In genomic region chr14:26913681-26914268, GRCm38 (mm10) we compare ENCODE assay signal across 14 mouse cellular contexts. TPM values are rescaled to one million over a fixed set of nuclear protein-coding genes. Genes with fewer than 3 reads are reported as not detected.
A peak's percentile ranks its signal among the peaks of the same experiment; 100 is the strongest.
DNase-seq lines count a peak whose midpoint lies in the region; ATAC-seq lines count a peak whose summit lies in the region.
"Had no signal": no experiment of that assay in that cellular context is flagged by ENCODE, and none has a peak within 500 bp of the region (broad histone marks: within the 10 kb centered on the region; RNA-seq: fewer than 3 reads in every experiment).

No protein-coding gene starts in this region.

- no peak overlapping the region for H3K27ac ChIP-seq in neural tube, embryonic 15.5 days (replicated peaks)
- H3K27ac ChIP-seq: limb, embryonic 13.5 days; stomach, embryonic 15.5 days had no signal

- intact Hi-C loops in gastrocnemius, postnatal 14 days (cut with DNase I; ENCODE audit: low total_unique reads), result no loop called here

- no peaks in the 10 kb centered on the region for H3K9me3 ChIP-seq in neural tube, embryonic 15.5 days (replicated peaks)
- H3K9me3 ChIP-seq: limb, embryonic 13.5 days; stomach, embryonic 15.5 days had no signal

- no peaks in the 10 kb centered on the region for H3K4me1 ChIP-seq in neural tube, embryonic 15.5 days
- H3K4me1 ChIP-seq: limb, embryonic 13.5 days; stomach, embryonic 15.5 days had no signal

- H3K9ac ChIP-seq in neural tube, embryonic 15.5 days (replicated peaks), result no peak overlapping the region
- H3K9ac ChIP-seq: limb, embryonic 13.5 days; stomach, embryonic 15.5 days had no signal

- peaks cover 3% of the 10 kb centered on the region; the same call in 1 of the 2 replicates for H3K36me3 ChIP-seq in neural tube, embryonic 15.5 days
- H3K36me3 ChIP-seq: stomach, embryonic 15.5 days had no signal

- H3K4me3 ChIP-seq in neural tube, embryonic 15.5 days (replicated peaks), result no peak overlapping the region
- H3K4me3 ChIP-seq: limb, embryonic 13.5 days; stomach, embryonic 15.5 days had no signal

- DNase-seq in frontal cortex, postnatal 10 days (ENCODE audit: low spot score in 2 of 2), result no peak
- peak; percentile 18 for DNase-seq in neural tube, embryonic 10.5 days (ENCODE audit: extremely low spot score, low spot score)
- peak; percentile 44 for DNase-seq in layer of hippocampus, adult 9-11 months
- peak; percentile 33 to 43 for DNase-seq in right cerebral cortex, postnatal 36 days (ENCODE audit: low spot score in 2 of 2)
- no peak for DNase-seq in heart, adult 18-20 months
- no peak for DNase-seq in gastrocnemius, postnatal 14 days
- DNase-seq: kidney, adult 2 months; lung, adult 18-20 months had no signal

- no peak overlapping the region for H3K4me2 ChIP-seq in neural tube, embryonic 15.5 days
- H3K4me2 ChIP-seq: limb, embryonic 13.5 days; stomach, embryonic 15.5 days had no signal

- H3K27me3 ChIP-seq in neural tube, embryonic 15.5 days (replicated peaks), result no peaks in the 10 kb centered on the region
- H3K27me3 ChIP-seq: limb, embryonic 13.5 days; stomach, embryonic 15.5 days had no signal

- ATAC-seq in frontal cortex, adult (ENCODE audit: low TSS enrichment), result peak; percentile 77
- no peak for ATAC-seq in neural tube, embryonic 15.5 days (ENCODE audit: low FRiP score)

- 65% methylated on average over 9 of the region's 9 CpGs for WGBS in neural tube, embryonic 15.5 days

RNA-seq across cellular contexts. Expression of gene Asb14, which starts 19.4 kb away (rescaled TPM):
- 0.19 TPM in 1 of 2 replicates, not detected in the other for polyA plus RNA-seq in neural tube, embryonic 15.5 days (2015; fragmentation: Nextera tagmentation; extraction: Ambion mirVana)
- 100 to 1,000 TPM; 101 to 106 TPM for total RNA-seq in heart, adult 18-20 months (2021)
- total RNA-seq in gastrocnemius, postnatal 14 days (2021), result 10 to 100 TPM; 33.2 to 37.8 TPM
- total RNA-seq: megakaryocyte progenitor cell, adult 5-6 weeks had no signal
- polyA plus RNA-seq: embryonic facial prominence, embryonic 11.5 days had no signal

RNA-seq across cellular contexts. Expression of gene Appl1, which starts 57.3 kb away (rescaled TPM):
- polyA plus RNA-seq in neural tube, embryonic 15.5 days (2015; fragmentation: Nextera tagmentation; extraction: Ambion mirVana), result 58.7 and 58.9 TPM in 2 replicates
- total RNA-seq in heart, adult 18-20 months (2021), result 10 to 100 TPM; 13.9 to 16.6 TPM
- 10 to 100 TPM; 19.3 to 19.5 TPM for total RNA-seq in gastrocnemius, postnatal 14 days (2021)

Comparison
In these comparisons a context has a peak if more than half of its experiments do, and no peak if none do; other contexts are left out.
1. DNase-seq: peak in neural tube, embryonic 10.5 days (single experiment), layer of hippocampus, adult 9-11 months (single experiment) and right cerebral cortex, postnatal 36 days (2 of 2); none in frontal cortex, postnatal 10 days (0 of 2), heart, adult 18-20 months (0 of 2) and gastrocnemius, postnatal 14 days (single experiment).